Mouse (Mus musculus): Measurements from ENCODE around the gene Depp1.

GRCm38 (mm10) chr6:116671768-116672167 is 21.4 kb downstream of the Depp1 start:
- TF ChIP-seq POLR2A (IDR thresholded peaks at IDR 0.05; ENCODE audit: borderline replicate concordance, control insufficient read depth, low read depth, low read length) = no peak
- no peak for TF ChIP-seq CTCF (IDR thresholded peaks at IDR 0.05; ENCODE audit: control insufficient read depth, insufficient read depth, low read length)

All from bone marrow, adult 2 months (tissue).